In the genomic region with DNA sequence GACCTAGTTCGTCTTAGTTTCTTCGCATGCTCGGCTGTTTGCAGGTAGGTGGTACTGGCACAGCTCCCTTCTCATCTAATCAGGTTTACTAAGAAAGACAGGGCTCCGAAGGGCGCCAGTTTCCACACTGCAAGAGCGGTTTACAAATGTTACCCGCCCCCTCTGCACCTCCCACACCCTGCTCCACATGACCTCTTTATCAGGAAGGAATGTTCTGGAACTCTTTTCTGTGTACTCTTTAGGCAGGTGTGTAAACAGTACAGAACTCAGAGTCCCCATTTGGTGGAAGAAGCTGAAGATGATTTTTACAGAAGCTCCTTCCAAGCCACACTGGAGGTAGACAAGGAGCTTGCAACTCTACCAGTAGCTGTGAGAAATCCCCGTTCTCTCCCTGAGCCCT, we compare ENCODE assay signal across 27 mouse cellular contexts. TPM values are rescaled to one million over a fixed set of nuclear protein-coding genes. Genes with fewer than 3 reads are reported as not detected.
DNase-seq lines count a peak whose midpoint lies in the region; ATAC-seq lines count a peak whose summit lies in the region.
"Had no signal": no experiment of that assay in that cellular context is flagged by ENCODE, and none has a peak within 500 bp of the region (broad histone marks: within the 10 kb centered on the region; RNA-seq: fewer than 3 reads in every experiment).

No protein-coding gene starts in this region.

- WGBS in midbrain, embryonic 11.5 days, result 89% methylated on average over 8 of the region's 8 CpGs
- 88% methylated on average over 8 of the region's 8 CpGs for WGBS in midbrain, embryonic 10.5 days
- WGBS in stomach, embryonic 14.5 days, result 72% methylated on average over 8 of the region's 8 CpGs

- H3K9ac ChIP-seq in midbrain, embryonic 11.5 days (ENCODE audit: low read length), result no peak overlapping the region
- H3K9ac ChIP-seq in stomach, embryonic 14.5 days (replicated peaks; ENCODE audit: low read depth, low read length), result no peak overlapping the region
- H3K9ac ChIP-seq: embryonic facial prominence, embryonic 12.5 days; hindbrain, embryonic 12.5 days; liver, embryonic 13.5 days; midbrain, embryonic 13.5 days; neural tube, embryonic 13.5 days had no signal

- no peaks in the 10 kb centered on the region for H3K36me3 ChIP-seq in midbrain, embryonic 11.5 days (ENCODE audit: control insufficient read depth, insufficient read depth, low read length)
- no peaks in the 10 kb centered on the region for H3K36me3 ChIP-seq in midbrain, embryonic 10.5 days
- H3K36me3 ChIP-seq in stomach, embryonic 14.5 days (ENCODE audit: control insufficient read depth, insufficient read depth, low read length), result no peaks in the 10 kb centered on the region
- H3K36me3 ChIP-seq: embryonic facial prominence, embryonic 12.5 days; hindbrain, embryonic 12.5 days; liver, embryonic 13.5 days; midbrain, embryonic 13.5 days; neural tube, embryonic 13.5 days had no signal

- DNase-seq in heart, adult 11 months, result peak; percentile 68
- no peak for DNase-seq in heart, adult 18-20 months
- peak; percentile 44 for DNase-seq in midbrain, embryonic 11.5 days (ENCODE audit: low spot score, missing footprints)
- DNase-seq in midbrain, embryonic 10.5 days (ENCODE audit: low spot score), result no peak
- DNase-seq in spleen, adult 12 weeks (ENCODE audit: low spot score), result no peak
- DNase-seq in layer of hippocampus, adult 8-10 months (ENCODE audit: low spot score in 2 of 2), result no peak
- DNase-seq: adrenal gland, postnatal 25 days; cerebellum, postnatal 36 days; heart, postnatal 36 days; kidney, adult 18-20 months; kidney, postnatal 36 days; liver, embryonic 13.5 days; right cerebral cortex, postnatal 4 days; thymus, adult 18-20 months; thymus, postnatal 25 days had no signal

- H3K27me3 ChIP-seq in midbrain, embryonic 11.5 days (ENCODE audit: control insufficient read depth, insufficient read depth, low read length), result no peaks in the 10 kb centered on the region
- no peaks in the 10 kb centered on the region for H3K27me3 ChIP-seq in midbrain, embryonic 10.5 days (ENCODE audit: low read depth, poor library complexity, severe bottlenecking)
- H3K27me3 ChIP-seq in stomach, embryonic 14.5 days (ENCODE audit: control insufficient read depth, insufficient read depth, low read length), result no peaks in the 10 kb centered on the region
- H3K27me3 ChIP-seq: embryonic facial prominence, embryonic 12.5 days; hindbrain, embryonic 12.5 days; liver, embryonic 13.5 days; midbrain, embryonic 13.5 days; neural tube, embryonic 13.5 days had no signal

- H3K4me2 ChIP-seq in midbrain, embryonic 11.5 days, result no peak overlapping the region
- no peak overlapping the region for H3K4me2 ChIP-seq in stomach, embryonic 14.5 days (replicated peaks; ENCODE audit: low read depth, low read length)
- H3K4me2 ChIP-seq: embryonic facial prominence, embryonic 12.5 days; heart, embryonic 11.5 days; hindbrain, embryonic 12.5 days; liver, embryonic 13.5 days; midbrain, embryonic 13.5 days; neural tube, embryonic 13.5 days had no signal

- no peak for ATAC-seq in midbrain, embryonic 11.5 days (ENCODE audit: low FRiP score)
- ATAC-seq in stomach, embryonic 14.5 days (ENCODE audit: insufficient number of reproducible peaks, insufficient read depth, low FRiP score, low read depth), result peak; percentile 86; the same call in 1 of the 2 replicates
- ATAC-seq: CD4-positive, CD25-positive, alpha-beta regulatory T cell, adult 4 months; forebrain, embryonic 14.5 days; hindbrain, postnatal 0 days; midbrain, embryonic 13.5 days had no signal

- H3K4me1 ChIP-seq in midbrain, embryonic 11.5 days (ENCODE audit: control insufficient read depth, insufficient read depth, low read length), result no peaks in the 10 kb centered on the region
- H3K4me1 ChIP-seq in midbrain, embryonic 10.5 days, result no peaks in the 10 kb centered on the region
- H3K4me1 ChIP-seq in stomach, embryonic 14.5 days (ENCODE audit: control insufficient read depth, insufficient read depth, low read length), result no peaks in the 10 kb centered on the region
- H3K4me1 ChIP-seq: embryonic facial prominence, embryonic 12.5 days; hindbrain, embryonic 12.5 days; liver, embryonic 13.5 days; midbrain, embryonic 13.5 days; neural tube, embryonic 13.5 days had no signal

- H3K9me3 ChIP-seq in midbrain, embryonic 11.5 days (ENCODE audit: control insufficient read depth, low read length), result no peaks in the 10 kb centered on the region
- H3K9me3 ChIP-seq in midbrain, embryonic 10.5 days (replicated peaks), result no peaks in the 10 kb centered on the region
- H3K9me3 ChIP-seq in stomach, embryonic 14.5 days (ENCODE audit: control insufficient read depth, low read depth, low read length), result no peaks in the 10 kb centered on the region
- H3K9me3 ChIP-seq: embryonic facial prominence, embryonic 12.5 days; hindbrain, embryonic 12.5 days; liver, embryonic 13.5 days; neural tube, embryonic 13.5 days had no signal

- H3K27ac ChIP-seq in midbrain, embryonic 11.5 days (ENCODE audit: low read depth, low read length), result no peak overlapping the region
- H3K27ac ChIP-seq in midbrain, embryonic 10.5 days (replicated peaks), result no peak overlapping the region
- H3K27ac ChIP-seq in stomach, embryonic 14.5 days (ENCODE audit: low read length), result no peak overlapping the region
- H3K27ac ChIP-seq: embryonic facial prominence, embryonic 12.5 days; hindbrain, embryonic 12.5 days; hindbrain, postnatal 0 days; layer of hippocampus, adult 2 months; liver, embryonic 13.5 days; midbrain, embryonic 13.5 days; neural tube, embryonic 13.5 days had no signal

- H3K4me3 ChIP-seq in midbrain, embryonic 11.5 days (ENCODE audit: low read depth, low read length), result no peak overlapping the region
- H3K4me3 ChIP-seq in midbrain, embryonic 10.5 days, result no peak overlapping the region
- no peak overlapping the region for H3K4me3 ChIP-seq in stomach, embryonic 14.5 days (ENCODE audit: low read depth, low read length)
- H3K4me3 ChIP-seq: embryonic facial prominence, embryonic 12.5 days; hindbrain, embryonic 12.5 days; layer of hippocampus, adult 2 months; liver, embryonic 13.5 days; midbrain, embryonic 13.5 days; neural tube, embryonic 13.5 days had no signal

RNA-seq across cellular contexts. Expression of a gene that starts 31.2 kb away (rescaled TPM):
- total RNA-seq in heart, adult 18-20 months (2021), result 1 to 10 TPM; 1.2 TPM
- 8.2 and 8.4 TPM in 2 replicates for polyA plus RNA-seq in midbrain, embryonic 11.5 days (2014; fragmentation: Nextera tagmentation; extraction: Ambion mirVana)
- 8.8 TPM in 2 replicates for polyA plus RNA-seq in midbrain, embryonic 10.5 days (2016; fragmentation: Nextera tagmentation; extraction: Ambion mirVana)
- polyA plus RNA-seq in stomach, embryonic 14.5 days (2014; fragmentation: Nextera tagmentation; extraction: Ambion mirVana), result 3.0 and 4.4 TPM in 2 replicates
- 100 to 1,000 TPM in 1 of 4 experiments, 10 to 100 TPM in 3; 90.7 to 106 (median 96.3) TPM for total RNA-seq in layer of hippocampus, adult 8-10 months (2022)
- total RNA-seq: granulocyte monocyte progenitor cell, adult 5-6 weeks; megakaryocyte, adult 5-6 weeks had no signal

Comparison
In these comparisons a context has a peak if more than half of its experiments do, and no peak if none do; other contexts are left out.
1. DNase-seq: peak in heart, adult 11 months (single experiment) and midbrain, embryonic 11.5 days (single experiment); none in heart, adult 18-20 months (0 of 2), midbrain, embryonic 10.5 days (single experiment), spleen, adult 12 weeks (single experiment) and layer of hippocampus, adult 8-10 months (0 of 2).